8 mouse cellular contexts compared by ENCODE assay signal in the genomic region with DNA sequence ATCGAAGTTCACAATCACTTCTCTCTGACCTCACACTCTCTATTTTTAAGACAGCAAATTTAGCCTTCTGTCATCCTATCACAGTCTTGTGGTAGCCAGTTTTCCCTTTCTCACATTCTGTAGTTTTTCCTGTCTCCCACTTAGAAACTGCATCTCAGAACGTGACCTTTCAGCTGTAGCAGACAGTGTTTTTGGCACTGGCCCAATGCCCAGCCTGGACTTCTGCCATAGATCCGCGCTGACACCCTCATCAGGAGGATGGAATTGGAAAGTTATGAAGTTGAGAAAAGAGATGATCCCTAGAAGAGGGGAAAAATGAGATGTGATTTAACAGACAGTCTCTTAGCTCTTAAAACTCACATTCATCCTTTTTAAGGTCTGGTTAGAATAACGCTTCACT. TPM values are rescaled to one million over a fixed set of nuclear protein-coding genes. Genes with fewer than 3 reads are reported as not detected.
A peak's percentile ranks its signal among the peaks of the same experiment; 100 is the strongest.
DNase-seq lines count a peak whose midpoint lies in the region.

No protein-coding gene starts in this region.

- DNase-seq in cerebellum, postnatal 14 days, result peak; percentile 72 to 81
- DNase-seq in cerebellum, adult 9-10 months, result no peak
- DNase-seq in kidney, adult 18-20 months, result peak; percentile 53
- no peak for DNase-seq in kidney, adult 11 months
- DNase-seq in MN1 (ENCODE audit: low spot score), result peak; percentile 38
- peak; percentile 20 for DNase-seq in gastrocnemius, postnatal 14 days
- no peak for DNase-seq in c-Kit-positive CD71-positive TER-119-positive erythroid progenitor cells, embryonic 14.5 days (ENCODE audit: low spot score)
- no peak for DNase-seq in neural tube, embryonic 10.5 days (ENCODE audit: extremely low spot score, low spot score)

- intact Hi-C loops in gastrocnemius, postnatal 14 days (cut with DNase I; ENCODE audit: low total_unique reads), result no loop called here

RNA-seq across cellular contexts. Expression of a gene that starts 20.4 kb away (rescaled TPM):
- 10 to 100 TPM; 21.2 to 22.4 TPM for total RNA-seq in gastrocnemius, postnatal 14 days (2021)

RNA-seq across cellular contexts. Expression of a gene that starts 20.7 kb away (rescaled TPM):
- under 1 TPM; 0.42 to 0.43 TPM for total RNA-seq in gastrocnemius, postnatal 14 days (2021)

RNA-seq across cellular contexts. Expression of a gene that starts 32.6 kb away (rescaled TPM):
- 10 to 100 TPM; 77.7 to 82.2 TPM for total RNA-seq in gastrocnemius, postnatal 14 days (2021)

RNA-seq across cellular contexts. Expression of a gene that starts 58.7 kb away (rescaled TPM):
- total RNA-seq in gastrocnemius, postnatal 14 days (2021), result not detected

Comparison
In these comparisons a context has a peak if more than half of its experiments do, and no peak if none do; other contexts are left out.
1. DNase-seq: peak in cerebellum, postnatal 14 days (2 of 2), kidney, adult 18-20 months (single experiment), MN1 (single experiment) and gastrocnemius, postnatal 14 days (single experiment); none in cerebellum, adult 9-10 months (single experiment), kidney, adult 11 months (single experiment), c-Kit-positive CD71-positive TER-119-positive erythroid progenitor cells, embryonic 14.5 days (single experiment) and neural tube, embryonic 10.5 days (single experiment).